Mouse (Mus musculus) neural tube, embryonic 12.5 days (tissue): ENCODE results near the gene Nav1. TPM values are rescaled to one million over a fixed set of nuclear protein-coding genes. Genes with fewer than 3 reads are reported as not detected.

ENCODE experiments used
- ATAC-seq: fragments of 200-750 bp; cut with Nextera tagmentation; 2 replicates; pipeline ENCODE4 v1.8.0; 2017; ENCODE audit warnings: low read depth, mild to moderate bottlenecking, moderate TSS enrichment, moderate library complexity; ENCODE audit not compliant: low FRiP score
- H3K27ac ChIP-seq: fragments of 300-500 bp; sonication (generic); 2 replicates; pipeline ENCODE4 v1.5.1; 2016
- H3K27me3 ChIP-seq: fragments of 300-500 bp; sonication (generic); replicated peaks from 2 replicates; pipeline ENCODE4 v1.6.1; 2016; ENCODE audit warnings: mild to moderate bottlenecking
- H3K36me3 ChIP-seq: fragments of 300-500 bp; sonication (generic); 2 replicates; pipeline ENCODE4 v1.6.1; 2016; ENCODE audit warnings: mild to moderate bottlenecking
- H3K4me1 ChIP-seq: fragments of 300-500 bp; sonication (generic); 2 replicates; pipeline ENCODE4 v1.6.1; 2016
- H3K4me2 ChIP-seq: fragments of 300-500 bp; sonication (generic); replicated peaks from 2 replicates; pipeline ENCODE4 v1.6.1; 2016; ENCODE audit warnings: mild to moderate bottlenecking
- H3K4me3 ChIP-seq: fragments of 300-500 bp; sonication (generic); 2 replicates; pipeline ENCODE4 v1.5.1; 2016
- H3K9ac ChIP-seq: fragments of 300-500 bp; sonication (generic); 2 replicates; pipeline ENCODE4 v1.6.1; 2016; ENCODE audit warnings: mild to moderate bottlenecking
- H3K9me3 ChIP-seq: fragments of 300-500 bp; sonication (generic); 2 replicates; pipeline ENCODE4 v1.6.1; 2016; ENCODE audit warnings: mild to moderate bottlenecking
- WGBS: fragments of 180-500 bp; shearing (Covaris S2); methylation state at CpG from one replicate; pipeline ENCODE4 v1.1.7; 2016; 5-methylcytosine and 5-hydroxymethylcytosine counted together
- polyA plus RNA-seq: library from polyadenylated mRNA; unstranded; fragments of >200 nt; fragmentation: Nextera tagmentation; extraction: Ambion mirVana; gene quantifications from 2 replicates; pipeline ENCODE4 v1.2.1, GENCODE M21; 2016

Gene Nav1
- polyA plus RNA-seq, 1 experiment from 2014 or later = 29.9 TPM

DNA sequence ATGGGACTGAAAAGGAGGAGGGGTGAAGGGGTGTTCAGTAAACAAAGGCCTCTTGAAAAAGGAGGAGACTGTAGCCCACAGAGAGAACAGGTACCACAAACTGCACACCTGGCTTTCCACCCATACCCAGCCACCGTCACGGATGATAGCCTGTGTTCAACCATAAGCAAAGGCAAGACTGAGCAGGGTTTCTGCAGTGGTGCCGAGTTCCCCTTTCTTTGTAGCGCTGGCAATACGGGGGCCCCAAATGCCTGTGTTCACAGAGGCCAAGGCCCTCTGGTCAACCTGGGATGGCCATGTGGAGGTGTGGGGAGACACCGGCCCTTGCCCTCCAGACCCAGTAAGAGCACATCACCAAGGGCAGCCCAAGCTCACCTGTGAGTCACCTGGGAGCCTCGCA, 70.3 kb downstream of the Nav1 start:
- Histone ChIP-seq H3K9ac (no peak overlapping the region), H3K27me3 (no peaks in the 10 kb centered on the region), H3K4me3 (no peak overlapping the region), H3K9me3 (no peaks in the 10 kb centered on the region), H3K36me3 (peaks cover 19% of the 10 kb centered on the region), H3K27ac (no peak overlapping the region), H3K4me1 (peaks cover 2% of the 10 kb centered on the region; the same call in 1 of the 2 replicates), H3K4me2 (no peak overlapping the region)
- no peak for ATAC-seq
- 92% methylated on average over 7 of the region's 7 CpGs for WGBS

DNA sequence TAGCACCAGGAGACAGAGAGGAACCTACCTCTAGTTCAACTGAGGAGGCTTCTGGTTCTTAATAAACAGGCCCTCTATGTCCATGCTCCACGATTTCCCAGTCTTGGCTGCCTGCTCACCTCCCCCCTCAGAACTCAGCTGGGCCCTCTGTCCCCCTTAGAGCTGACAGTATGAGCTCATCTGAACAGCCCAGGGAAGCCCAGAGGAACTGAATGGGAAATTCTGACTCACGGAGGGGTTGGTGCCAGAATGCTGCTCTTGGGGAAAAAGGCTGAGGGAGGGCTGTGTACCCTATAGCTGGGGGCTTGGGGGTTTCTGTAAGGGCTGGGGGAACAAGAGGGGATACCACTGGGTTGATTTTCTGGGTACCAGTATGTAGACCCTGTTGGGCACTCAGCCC, 70.8 kb downstream of the Nav1 start:
- Histone ChIP-seq H3K4me3 (no peak overlapping the region), H3K27ac (no peak overlapping the region), H3K27me3 (no peaks in the 10 kb centered on the region), H3K4me2 (no peak overlapping the region), H3K4me1 (peaks cover 2% of the 10 kb centered on the region; the same call in 1 of the 2 replicates), H3K36me3 (peaks cover 23% of the 10 kb centered on the region), H3K9me3 (no peaks in the 10 kb centered on the region), H3K9ac (no peak overlapping the region)
- 80% methylated on average over 2 of the region's 2 CpGs for WGBS
- no peak for ATAC-seq

DNA sequence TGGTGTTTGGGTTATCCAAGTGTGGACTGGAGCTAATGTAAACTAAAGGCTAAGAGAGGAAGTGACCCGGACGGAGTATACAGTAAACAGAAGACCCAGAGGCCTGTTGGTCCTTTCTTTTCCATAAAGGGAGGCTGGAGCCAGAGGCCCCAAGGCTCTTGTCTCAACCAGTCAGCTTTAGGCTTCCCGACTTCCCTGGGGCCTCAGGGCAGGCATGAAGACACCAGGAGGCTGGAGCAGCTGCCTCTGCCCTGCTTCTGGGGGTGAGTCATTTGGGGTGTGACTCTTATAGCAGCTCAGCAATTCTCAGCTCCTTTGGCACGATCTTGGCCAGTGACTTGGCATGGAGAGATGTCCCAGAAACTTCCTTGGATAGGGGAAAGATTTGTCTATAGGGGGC, 71.8 kb downstream of the Nav1 start:
- Histone ChIP-seq H3K27me3 (no peaks in the 10 kb centered on the region), H3K4me3 (no peak overlapping the region), H3K4me2 (no peak overlapping the region), H3K27ac (no peak overlapping the region), H3K9me3 (no peaks in the 10 kb centered on the region), H3K9ac (no peak overlapping the region), H3K36me3 (peaks cover 27% of the 10 kb centered on the region), H3K4me1 (peaks cover 2% of the 10 kb centered on the region; the same call in 1 of the 2 replicates)
- WGBS = 43% methylated on average over 4 of the region's 4 CpGs
- no peak for ATAC-seq

DNA sequence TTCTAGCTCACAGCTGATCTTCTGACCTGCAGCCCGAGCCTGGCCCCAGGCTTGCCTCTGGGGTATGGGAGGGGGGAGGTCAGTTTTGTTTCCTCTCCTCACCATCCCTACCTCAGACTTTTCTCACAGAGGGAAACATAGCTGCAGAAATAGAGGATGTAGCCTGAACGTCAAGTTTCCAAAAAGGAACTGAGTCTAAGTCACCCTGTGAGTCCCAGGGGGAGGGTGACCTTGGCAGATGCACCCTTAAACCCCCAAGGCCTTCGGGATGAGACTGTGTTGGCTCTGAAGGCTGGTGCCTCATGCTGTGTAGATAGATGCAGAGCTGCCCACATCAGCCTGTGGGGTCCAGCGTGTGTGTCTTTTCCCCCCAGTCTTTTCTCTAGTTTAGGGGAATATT, 72.3 kb downstream of the Nav1 start:
- 60% methylated on average over 4 of the region's 4 CpGs for WGBS
- Histone ChIP-seq H3K9me3 (no peaks in the 10 kb centered on the region), H3K4me2 (no peak overlapping the region), H3K27ac (no peak overlapping the region), H3K4me1 (no peaks in the 10 kb centered on the region), H3K36me3 (peaks cover 29% of the 10 kb centered on the region), H3K27me3 (no peaks in the 10 kb centered on the region), H3K4me3 (no peak overlapping the region), H3K9ac (no peak overlapping the region)
- no peak for ATAC-seq

DNA sequence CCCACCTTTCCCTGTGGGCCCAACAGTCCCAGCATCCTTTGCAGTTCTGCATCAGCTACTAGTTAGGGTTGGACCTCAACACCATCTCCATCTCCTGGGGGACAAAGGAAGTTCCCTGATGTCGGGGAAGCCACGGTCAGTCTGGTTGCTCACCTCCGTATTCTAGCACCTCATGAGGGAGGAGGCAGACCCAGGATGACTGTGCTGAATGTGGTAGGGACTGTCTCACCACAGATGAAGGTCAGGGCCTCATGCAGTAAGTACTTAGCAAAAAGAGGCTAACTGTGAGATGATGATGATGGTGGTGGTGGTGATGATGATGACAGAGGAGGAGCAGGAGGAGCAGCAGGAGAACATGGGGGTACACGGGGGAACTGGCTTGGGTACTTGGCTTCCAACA, 73.0 kb downstream of the Nav1 start:
- H3K4me1 ChIP-seq = no peaks in the 10 kb centered on the region
- 90% methylated on average over 4 of the region's 4 CpGs for WGBS
- H3K4me3 ChIP-seq = no peak overlapping the region
- no peaks in the 10 kb centered on the region for H3K9me3 ChIP-seq
- no peak for ATAC-seq
- H3K9ac ChIP-seq = no peak overlapping the region
- H3K36me3 ChIP-seq = peaks cover 31% of the 10 kb centered on the region
- no peaks in the 10 kb centered on the region for H3K27me3 ChIP-seq
- no peak overlapping the region for H3K27ac ChIP-seq
- H3K4me2 ChIP-seq = no peak overlapping the region

DNA sequence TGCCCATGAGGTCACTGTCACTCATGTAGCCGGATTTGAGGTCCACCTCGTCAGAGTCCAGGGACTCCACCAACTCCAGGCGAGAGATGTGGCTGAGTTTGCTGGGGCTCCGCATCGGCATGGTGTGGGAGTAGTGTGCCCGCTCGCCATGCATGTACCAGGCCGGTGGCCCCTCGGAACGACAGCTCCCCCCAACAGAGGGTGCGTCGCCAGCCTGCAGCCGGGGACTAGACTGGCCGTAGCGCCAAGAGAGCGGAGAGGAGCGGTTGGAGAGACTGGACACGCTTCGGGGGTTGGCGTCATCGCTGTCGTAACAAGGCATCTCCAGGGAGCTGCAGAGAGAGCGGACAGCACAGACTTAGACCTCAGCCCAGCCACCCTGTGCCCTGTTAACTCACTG, 74.7 kb downstream of the Nav1 start:
- no peak for ATAC-seq
- 91% methylated on average over 23 of the region's 23 CpGs for WGBS
- Histone ChIP-seq H3K9me3 (no peaks in the 10 kb centered on the region), H3K27ac (no peak overlapping the region), H3K36me3 (peaks cover 38% of the 10 kb centered on the region), H3K4me3 (no peak overlapping the region), H3K9ac (no peak overlapping the region), H3K4me1 (no peaks in the 10 kb centered on the region), H3K4me2 (no peak overlapping the region), H3K27me3 (no peaks in the 10 kb centered on the region)

DNA sequence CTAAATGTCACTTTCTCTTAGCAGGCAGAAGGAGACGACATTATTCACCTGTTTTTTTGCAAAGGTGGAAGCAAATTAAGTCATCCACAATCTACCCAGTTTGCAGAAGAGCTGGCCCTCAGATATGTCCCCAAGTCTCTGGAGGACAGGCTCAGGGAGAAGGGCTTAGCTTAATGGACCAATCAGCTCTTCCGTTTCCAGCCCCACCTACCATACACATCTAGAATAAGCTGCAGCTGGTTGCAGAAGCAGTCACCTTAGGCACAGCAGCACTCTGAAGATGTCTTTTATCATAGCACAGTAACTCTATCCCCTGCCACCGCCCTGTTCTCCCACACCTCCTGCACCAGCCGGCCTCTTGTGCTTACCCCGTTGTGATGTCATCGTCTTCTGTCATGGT, 75.1 kb downstream of the Nav1 start:
- WGBS = 87% methylated on average over 6 of the region's 6 CpGs
- peaks cover 36% of the 10 kb centered on the region for H3K36me3 ChIP-seq

DNA sequence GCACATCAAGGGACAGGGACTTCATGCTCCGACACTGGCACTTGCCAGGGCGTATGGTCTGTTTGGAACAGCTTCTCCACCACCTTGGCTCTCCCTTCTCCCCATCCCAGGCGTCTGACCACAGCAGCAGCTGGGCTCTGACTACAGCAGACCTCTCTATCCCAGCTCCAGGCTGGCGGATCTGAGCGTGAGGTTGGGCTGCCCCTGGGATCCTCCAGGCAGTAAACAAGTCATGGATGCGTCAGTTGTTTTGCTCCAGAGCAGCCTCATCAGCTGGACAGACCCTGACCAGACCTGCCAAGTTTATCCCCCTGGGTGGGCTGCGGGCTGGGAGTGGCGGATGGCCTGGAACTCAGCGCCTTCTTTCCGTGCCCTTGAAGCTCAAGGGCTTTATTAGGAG, 76.0 kb downstream of the Nav1 start:
- Histone ChIP-seq H3K4me3 (no peak overlapping the region), H3K9ac (no peak overlapping the region), H3K36me3 (peaks cover 27% of the 10 kb centered on the region), H3K9me3 (no peaks in the 10 kb centered on the region), H3K27me3 (no peaks in the 10 kb centered on the region), H3K4me1 (no peaks in the 10 kb centered on the region), H3K4me2 (no peak overlapping the region), H3K27ac (no peak overlapping the region)
- WGBS = 67% methylated on average over 10 of the region's 10 CpGs
- no peak for ATAC-seq

More for the DNA sequence above, 75.1 kb downstream of the Nav1 start:
- no peaks in the 10 kb centered on the region for H3K4me1 ChIP-seq
- H3K27ac ChIP-seq = no peak overlapping the region
- H3K9me3 ChIP-seq = no peaks in the 10 kb centered on the region
- no peak for ATAC-seq
- no peak overlapping the region for H3K4me3 ChIP-seq
- H3K9ac ChIP-seq = no peak overlapping the region
- H3K27me3 ChIP-seq = no peaks in the 10 kb centered on the region
- no peak overlapping the region for H3K4me2 ChIP-seq

DNA sequence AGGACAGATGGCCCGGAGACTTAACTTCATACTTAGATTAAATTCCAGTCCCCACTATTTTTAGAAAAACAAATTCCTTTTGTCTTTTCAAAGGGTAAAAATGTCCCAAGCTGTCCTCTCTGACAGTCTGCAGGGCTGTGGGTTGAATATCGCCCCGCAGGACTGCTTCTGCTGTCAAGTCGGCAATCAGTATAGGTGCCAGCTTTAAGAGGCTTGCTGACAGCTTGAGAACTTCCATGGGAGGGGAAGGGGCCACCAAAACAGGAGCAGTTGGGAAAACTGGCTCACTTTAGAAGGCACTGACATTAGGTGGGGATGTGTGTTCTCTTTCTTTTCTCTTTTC, 82.6 kb downstream of the Nav1 start:
- Histone ChIP-seq H3K4me2 (no peak overlapping the region), H3K9ac (no peak overlapping the region), H3K27me3 (no peaks in the 10 kb centered on the region), H3K36me3 (peaks cover 12% of the 10 kb centered on the region), H3K4me3 (no peak overlapping the region), H3K4me1 (no peaks in the 10 kb centered on the region), H3K9me3 (0 out of 2 replicates have a peak, but pooled peaks cover 4% of the 10 kb centered on the region), H3K27ac (no peak overlapping the region)
- no peak for ATAC-seq
- 78% methylated on average over 4 of the region's 4 CpGs for WGBS

DNA sequence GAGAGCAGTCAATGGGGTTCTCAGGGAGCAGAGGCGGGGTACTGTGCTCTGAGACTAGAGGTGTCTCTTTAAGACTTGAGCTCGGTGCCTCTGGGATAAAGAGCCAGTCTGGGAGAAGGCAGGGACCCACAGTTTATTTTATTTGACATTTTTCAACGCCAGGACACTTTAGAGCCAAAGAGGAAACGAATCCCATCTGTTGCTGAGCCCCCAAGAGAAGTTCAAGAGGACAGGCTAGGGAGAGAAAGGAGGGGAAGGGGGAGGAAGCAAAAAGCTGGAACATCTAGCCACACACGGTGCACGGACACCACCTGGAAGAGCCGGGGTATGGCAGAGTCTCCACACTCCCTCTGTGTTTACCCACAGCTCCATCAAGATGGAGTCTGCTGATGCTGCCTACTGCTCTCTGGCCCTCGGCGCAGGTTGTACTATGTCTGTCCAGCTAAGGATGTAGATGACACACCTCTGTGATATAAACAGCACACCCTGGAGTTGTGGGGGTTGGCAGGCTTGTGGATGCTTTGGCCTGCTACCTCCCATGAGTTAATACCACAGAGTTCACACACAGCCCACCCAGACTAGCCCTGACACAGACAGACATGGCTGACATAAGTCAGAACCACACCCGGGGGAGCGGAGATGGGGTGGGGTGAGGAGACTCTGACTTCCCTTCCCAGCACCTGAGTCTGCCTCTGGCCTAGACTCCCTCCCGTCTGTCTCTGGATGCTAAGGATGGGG, 83.1 kb downstream of the Nav1 start:
- Histone ChIP-seq H3K9ac (no peak overlapping the region), H3K36me3 (peaks cover 12% of the 10 kb centered on the region), H3K4me1 (no peaks in the 10 kb centered on the region; the same call in 1 of the 2 replicates), H3K9me3 (0 out of 2 replicates have a peak, but pooled peaks cover 4% of the 10 kb centered on the region), H3K4me2 (no peak overlapping the region), H3K27ac (no peak overlapping the region), H3K4me3 (no peak overlapping the region), H3K27me3 (no peaks in the 10 kb centered on the region)
- no peak for ATAC-seq
- WGBS = 83% methylated on average over 12 of the region's 12 CpGs

DNA sequence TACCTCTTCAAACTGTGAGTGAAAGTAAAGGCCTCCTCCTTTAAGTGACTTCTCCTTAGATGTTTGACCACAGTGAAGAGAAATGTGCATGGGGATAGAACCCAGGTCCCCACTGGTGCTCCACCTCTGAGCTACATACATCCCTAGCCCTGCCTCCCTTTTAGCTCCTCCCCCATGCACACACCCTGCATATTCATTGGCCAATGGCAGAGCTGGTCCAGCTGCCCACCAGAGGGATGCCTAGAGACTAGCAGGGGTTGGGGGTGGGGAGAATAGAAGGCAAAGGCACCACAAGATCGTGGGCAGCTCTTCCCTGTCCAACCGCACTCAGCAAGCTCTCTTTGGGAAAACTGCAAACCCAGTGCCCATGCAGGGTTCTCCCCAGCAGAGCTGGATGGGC, 83.8 kb downstream of the Nav1 start:
- Histone ChIP-seq H3K27me3 (no peaks in the 10 kb centered on the region), H3K4me1 (peaks cover 4% of the 10 kb centered on the region; the same call in 1 of the 2 replicates), H3K4me3 (no peak overlapping the region), H3K9me3 (0 out of 2 replicates have a peak, but pooled peaks cover 4% of the 10 kb centered on the region), H3K36me3 (peaks cover 9% of the 10 kb centered on the region), H3K27ac (no peak overlapping the region), H3K9ac (no peak overlapping the region), H3K4me2 (no peak overlapping the region)
- no peak for ATAC-seq
- WGBS = 87% methylated on average over 2 of the region's 2 CpGs

DNA sequence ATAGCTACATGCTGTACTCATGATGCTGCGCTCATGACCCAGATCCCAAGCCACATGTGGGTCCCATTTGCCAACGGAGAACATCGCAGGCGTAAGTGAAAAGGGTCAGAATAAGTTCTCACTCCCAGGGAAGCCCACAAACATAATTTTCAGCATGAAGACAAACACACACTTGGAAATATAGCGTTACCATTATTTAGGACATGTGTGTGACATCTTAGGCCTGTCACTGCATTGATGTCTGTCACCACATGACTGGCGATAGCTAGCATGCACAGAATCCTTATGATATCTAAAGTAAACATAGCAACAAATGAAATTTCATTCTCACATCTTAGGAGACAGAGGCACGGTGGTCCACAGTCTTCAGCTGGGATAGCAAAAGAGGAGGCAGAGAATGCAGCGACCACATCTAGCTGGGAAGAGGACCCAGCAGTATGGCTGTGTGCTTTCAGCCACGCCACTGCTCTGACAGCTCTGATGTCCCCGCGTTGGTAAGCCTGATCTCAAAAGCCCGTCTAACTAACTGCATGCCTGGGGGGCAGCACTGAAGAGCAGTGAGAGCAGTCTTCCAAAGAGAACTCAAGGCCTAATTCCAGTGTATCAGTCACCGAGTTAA, 86.4 kb downstream of the Nav1 start:
- Histone ChIP-seq H3K9me3 (0 out of 2 replicates have a peak, but pooled peaks cover 4% of the 10 kb centered on the region), H3K9ac (no peak overlapping the region), H3K4me2 (no peak overlapping the region), H3K27me3 (no peaks in the 10 kb centered on the region), H3K27ac (no peak overlapping the region), H3K4me1 (peaks cover 19% of the 10 kb centered on the region), H3K4me3 (no peak overlapping the region), H3K36me3 (peaks cover 5% of the 10 kb centered on the region; the same call in 1 of the 2 replicates)
- 88% methylated on average over 13 of the region's 13 CpGs for WGBS
- ATAC-seq = no peak
